Mouse (Mus musculus): Measurements from ENCODE around the gene Tctex1d4. TPM values are rescaled to one million over a fixed set of nuclear protein-coding genes. Genes with fewer than 3 reads are reported as not detected.

The Tctex1d4 gene
- polyA plus RNA-seq, 1 experiment from 2014 or later: not detected

DNA sequence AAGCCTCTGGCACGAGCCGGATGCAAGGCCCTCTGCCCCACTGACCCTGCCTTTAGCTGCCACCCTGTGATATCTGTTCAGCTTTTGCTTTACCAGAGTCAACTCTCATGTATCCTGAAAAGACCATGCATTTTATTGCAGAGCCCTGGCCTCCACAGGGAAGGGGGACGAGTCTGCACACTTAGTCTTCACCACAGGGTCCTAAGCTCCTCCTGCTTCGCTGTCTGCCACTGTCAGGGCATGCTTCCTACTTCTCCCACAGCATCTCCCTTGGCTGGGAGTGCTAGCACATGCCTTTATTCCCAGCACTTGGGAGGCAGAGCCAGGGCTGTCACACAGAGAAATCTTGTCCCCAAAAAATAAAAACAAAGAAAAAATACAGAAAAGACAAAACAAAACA, 34.6 kb downstream of the Tctex1d4 start:
- Histone ChIP-seq H3K4me3 (replicated peaks) (no peak overlapping the region), H3K27ac (replicated peaks) (no peak overlapping the region), H3K36me3 (no peaks in the 10 kb centered on the region), H3K9ac (replicated peaks) (0 out of 2 replicates have a peak overlapping the region, but pooled peaks have one; percentile 5), H3K4me1 (no peaks in the 10 kb centered on the region), H3K4me2 (no peak overlapping the region), H3K27me3 (replicated peaks) (no peaks in the 10 kb centered on the region), H3K9me3 (replicated peaks) (no peaks in the 10 kb centered on the region)
- 61% methylated on average over 4 of the region's 4 CpGs for WGBS
- peak; percentile 51; the same call in 1 of the 2 replicates for ATAC-seq (ENCODE audit: low FRiP score)

DNA sequence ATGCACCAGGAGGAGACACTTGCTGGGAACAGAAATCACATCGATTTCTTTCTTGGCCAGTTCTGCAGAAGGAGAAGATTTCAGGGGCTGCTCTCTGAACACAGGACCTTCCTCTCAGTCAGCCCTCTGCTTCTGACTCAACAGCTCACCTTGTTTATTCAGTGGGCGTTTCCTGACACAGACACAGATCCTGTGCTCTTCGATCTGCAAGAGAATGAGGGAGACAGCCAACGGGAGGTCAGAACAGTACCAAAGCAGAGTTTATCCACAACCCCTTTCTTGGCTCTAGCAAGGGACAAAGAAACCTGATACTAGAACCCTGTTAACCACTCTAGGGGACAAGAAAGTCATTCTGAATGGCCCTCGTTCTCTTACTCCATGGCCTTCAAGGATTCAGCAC, 43.3 kb downstream of the Tctex1d4 start:
- 94% methylated on average over 5 of the region's 5 CpGs for WGBS

More for the DNA sequence above, 43.3 kb downstream of the Tctex1d4 start:
- no peaks in the 10 kb centered on the region for H3K36me3 ChIP-seq
- no peak overlapping the region for H3K27ac ChIP-seq (replicated peaks)
- no peak overlapping the region for H3K9ac ChIP-seq (replicated peaks)
- H3K4me1 ChIP-seq: no peaks in the 10 kb centered on the region
- H3K27me3 ChIP-seq (replicated peaks): no peaks in the 10 kb centered on the region
- no peaks in the 10 kb centered on the region for H3K9me3 ChIP-seq (replicated peaks)
- no peak overlapping the region for H3K4me3 ChIP-seq (replicated peaks)
- ATAC-seq (ENCODE audit: low FRiP score): no peak
- no peak overlapping the region for H3K4me2 ChIP-seq

Small RNA genes lying within 50 kb of the gene (microRNA-seq; reads per million reads assigned to microRNA genes)
- not detected for gene Gm22398

Other genes with a start within 250 kb of the Tctex1d4 start
- 4.2 and 4.4 TPM in 2 replicates for gene Zswim5, start 249.4 kb upstream of the Tctex1d4 start, polyA plus RNA-seq (2015; fragmentation: Nextera tagmentation; extraction: Ambion mirVana)
- gene Urod, start 132.4 kb upstream of the Tctex1d4 start, polyA plus RNA-seq (2015; fragmentation: Nextera tagmentation; extraction: Ambion mirVana): 57.2 and 62.7 TPM in 2 replicates
- gene Hectd3, start 131.5 kb upstream of the Tctex1d4 start, polyA plus RNA-seq (2015; fragmentation: Nextera tagmentation; extraction: Ambion mirVana): 22.4 and 24.9 TPM in 2 replicates
- gene Eif2b3, start 107.4 kb upstream of the Tctex1d4 start, polyA plus RNA-seq (2015; fragmentation: Nextera tagmentation; extraction: Ambion mirVana): 46.1 and 49.1 TPM in 2 replicates
- 6.9 and 7.1 TPM in 2 replicates for gene Ptch2, start 30.7 kb upstream of the Tctex1d4 start, polyA plus RNA-seq (2015; fragmentation: Nextera tagmentation; extraction: Ambion mirVana)
- 4.7 and 5.5 TPM in 2 replicates for gene Btbd19, start 1.1 kb upstream of the Tctex1d4 start, polyA plus RNA-seq (2015; fragmentation: Nextera tagmentation; extraction: Ambion mirVana)
- gene Plk3, start 7.2 kb downstream of the Tctex1d4 start, polyA plus RNA-seq (2015; fragmentation: Nextera tagmentation; extraction: Ambion mirVana): 19.5 and 22.5 TPM in 2 replicates
- 530 and 610 TPM in 2 replicates for gene Rps8, start 29.4 kb downstream of the Tctex1d4 start, polyA plus RNA-seq (2015; fragmentation: Nextera tagmentation; extraction: Ambion mirVana)
- gene Kif2c, start 55.8 kb downstream of the Tctex1d4 start, polyA plus RNA-seq (2015; fragmentation: Nextera tagmentation; extraction: Ambion mirVana): 6.8 and 17.1 TPM in 2 replicates
- gene Tmem53, start 125.2 kb downstream of the Tctex1d4 start, polyA plus RNA-seq (2015; fragmentation: Nextera tagmentation; extraction: Ambion mirVana): 6.3 and 8.7 TPM in 2 replicates
- gene Armh1, start 125.3 kb downstream of the Tctex1d4 start, polyA plus RNA-seq (2015; fragmentation: Nextera tagmentation; extraction: Ambion mirVana): 1.4 and 1.5 TPM in 2 replicates

Data from neural tube, embryonic 15.5 days (tissue).